Mouse (Mus musculus): ENCODE data around the gene Cic. TPM values are rescaled to one million over a fixed set of nuclear protein-coding genes. Genes with fewer than 3 reads are reported as not detected.

Cic gene
- total RNA-seq, 1 experiment from 2014 or later, result 65.9 TPM

GRCm38 (mm10) chr7:25266180-25266962, 1.1 kb upstream of the Cic start:
- ATAC-seq (replicated peaks; ENCODE audit: insufficient number of reproducible peaks, low FRiP score, low TSS enrichment, poor library complexity, severe bottlenecking), result no peak

- peak; percentile 82 for ATAC-seq (replicated peaks; ENCODE audit: insufficient number of reproducible peaks, low FRiP score, low TSS enrichment, poor library complexity, severe bottlenecking)
These were observed 403 bp downstream of the Cic start for GRCm38 (mm10) chr7:25267751-25268463.

GRCm38 (mm10) chr7:25268588-25268987, 1.1 kb downstream of the Cic start:
- ATAC-seq (replicated peaks; ENCODE audit: insufficient number of reproducible peaks, low FRiP score, low TSS enrichment, poor library complexity, severe bottlenecking), result no peak

- no peak for ATAC-seq (replicated peaks; ENCODE audit: insufficient number of reproducible peaks, low FRiP score, low TSS enrichment, poor library complexity, severe bottlenecking)
These were observed 1.5 kb downstream of the Cic start for GRCm38 (mm10) chr7:25269029-25269428.

- no peak for ATAC-seq (replicated peaks; ENCODE audit: insufficient number of reproducible peaks, low FRiP score, low TSS enrichment, poor library complexity, severe bottlenecking)
These were observed 2.2 kb downstream of the Cic start for GRCm38 (mm10) chr7:25269545-25270271.

GRCm38 (mm10) chr7:25270652-25271633, 3.4 kb downstream of the Cic start:
- no peak for ATAC-seq (replicated peaks; ENCODE audit: insufficient number of reproducible peaks, low FRiP score, low TSS enrichment, poor library complexity, severe bottlenecking)

GRCm38 (mm10) chr7:25271651-25272444, 4.3 kb downstream of the Cic start:
- no peak for ATAC-seq (replicated peaks; ENCODE audit: insufficient number of reproducible peaks, low FRiP score, low TSS enrichment, poor library complexity, severe bottlenecking)

- no peak for ATAC-seq (replicated peaks; ENCODE audit: insufficient number of reproducible peaks, low FRiP score, low TSS enrichment, poor library complexity, severe bottlenecking)
These were observed 5.1 kb downstream of the Cic start for GRCm38 (mm10) chr7:25272445-25273258.

GRCm38 (mm10) chr7:25273259-25274241, 6.0 kb downstream of the Cic start:
- ATAC-seq (replicated peaks; ENCODE audit: insufficient number of reproducible peaks, low FRiP score, low TSS enrichment, poor library complexity, severe bottlenecking), result no peak

GRCm38 (mm10) chr7:25274571-25274970, 7.1 kb downstream of the Cic start:
- no peak for ATAC-seq (replicated peaks; ENCODE audit: insufficient number of reproducible peaks, low FRiP score, low TSS enrichment, poor library complexity, severe bottlenecking)

- ATAC-seq (replicated peaks; ENCODE audit: insufficient number of reproducible peaks, low FRiP score, low TSS enrichment, poor library complexity, severe bottlenecking), result no peak
These were observed 7.5 kb downstream of the Cic start for GRCm38 (mm10) chr7:25274996-25275395.

- ATAC-seq (replicated peaks; ENCODE audit: insufficient number of reproducible peaks, low FRiP score, low TSS enrichment, poor library complexity, severe bottlenecking), result no peak
These were observed 8.2 kb downstream of the Cic start for GRCm38 (mm10) chr7:25275555-25276298.

GRCm38 (mm10) chr7:25277405-25277804, 9.9 kb downstream of the Cic start:
- no peak for ATAC-seq (replicated peaks; ENCODE audit: insufficient number of reproducible peaks, low FRiP score, low TSS enrichment, poor library complexity, severe bottlenecking)

- ATAC-seq (replicated peaks; ENCODE audit: insufficient number of reproducible peaks, low FRiP score, low TSS enrichment, poor library complexity, severe bottlenecking), result no peak
These were observed 10.5 kb downstream of the Cic start for GRCm38 (mm10) chr7:25277998-25278340.

GRCm38 (mm10) chr7:25278341-25279075, 11.0 kb downstream of the Cic start:
- peak; percentile 53 for ATAC-seq (replicated peaks; ENCODE audit: insufficient number of reproducible peaks, low FRiP score, low TSS enrichment, poor library complexity, severe bottlenecking)

All from monocyte, adult 5-6 weeks (primary cell).